Mouse (Mus musculus): ENCODE measurements around the gene Guca1a. TPM values are rescaled to one million over a fixed set of nuclear protein-coding genes. Genes with fewer than 3 reads are reported as not detected.
"Not testable (repeated sequence)": the region's sequence is repeated elsewhere in the genome, so short reads cannot be mapped to it uniquely, and the experiment has no call there.

The Guca1a gene
- under 1 TPM in 2 of 4 experiments, not detected in 2; 0.57 to 0.93 TPM for total RNA-seq (2022)

- DNase-seq (ENCODE audit: low spot score in 2 of 2) = no peak
Measured at GRCm38 (mm10) chr17:47400451-47400850, at the start of gene Guca1a. TSS of gene Guca1a (minus strand) at chr17:47400584.

DNA sequence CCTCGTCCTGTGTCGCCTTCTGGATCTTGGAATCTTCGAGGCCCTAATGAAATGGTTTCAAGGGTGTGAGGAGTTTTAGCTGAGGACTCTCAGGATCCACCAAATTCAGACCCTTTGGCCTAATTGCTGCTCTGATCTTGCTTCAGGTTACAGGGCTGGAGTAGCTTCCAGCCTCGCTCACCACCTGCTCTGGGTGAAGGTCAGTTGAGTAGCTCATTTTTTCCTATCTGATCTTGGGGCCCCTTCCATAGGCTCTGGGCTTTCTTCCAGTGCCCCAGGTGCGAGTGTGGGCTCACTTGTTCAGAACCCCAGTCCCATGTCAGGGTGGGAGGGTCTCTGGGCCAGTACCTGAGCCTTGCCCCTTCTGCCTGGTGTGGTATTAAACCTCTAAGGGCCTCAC is 49.0 kb upstream of the Guca1a start:
- no peak for DNase-seq (ENCODE audit: low spot score in 2 of 2)

DNA sequence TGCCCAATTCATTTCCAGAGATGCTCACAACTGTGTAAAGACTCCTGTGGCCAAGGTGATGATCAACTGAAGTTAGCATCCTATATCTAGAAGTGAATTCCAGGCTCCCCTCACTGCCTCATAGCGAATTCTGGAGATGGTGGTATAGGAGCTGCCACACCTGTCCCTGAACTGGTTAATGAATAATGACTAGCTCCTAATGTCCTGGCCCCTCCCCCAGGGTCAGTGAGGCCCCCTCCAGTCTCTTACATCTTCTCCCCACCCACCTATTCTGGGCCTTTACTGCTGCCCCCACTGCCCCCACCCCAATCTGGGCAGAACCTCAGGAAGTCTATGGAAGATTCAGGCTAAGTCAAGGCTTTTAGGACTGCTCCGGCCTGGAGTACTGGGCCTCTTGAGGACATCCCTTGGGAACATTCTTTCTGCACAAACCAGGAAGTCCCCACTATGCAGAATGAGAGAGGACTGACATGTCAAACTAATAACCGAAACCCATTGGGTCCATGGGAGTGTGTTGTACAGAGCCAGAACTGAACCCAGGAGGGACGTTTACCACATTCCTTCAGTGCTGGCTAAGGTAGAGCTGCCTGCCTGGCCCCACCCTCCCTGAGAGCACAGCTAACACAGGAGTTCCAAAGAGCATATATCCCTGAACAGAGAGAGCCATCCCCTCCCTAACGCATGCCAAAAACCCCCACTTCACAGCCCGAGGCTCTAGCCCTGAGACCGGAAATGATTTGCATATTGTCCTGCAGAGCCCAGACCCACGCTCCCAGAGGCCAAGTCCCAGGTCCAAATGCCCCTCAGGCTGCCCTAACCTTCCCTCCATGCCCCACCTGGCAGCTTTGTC is 48.4 kb upstream of the Guca1a start:
- DNase-seq (ENCODE audit: low spot score in 2 of 2) = no peak

DNA sequence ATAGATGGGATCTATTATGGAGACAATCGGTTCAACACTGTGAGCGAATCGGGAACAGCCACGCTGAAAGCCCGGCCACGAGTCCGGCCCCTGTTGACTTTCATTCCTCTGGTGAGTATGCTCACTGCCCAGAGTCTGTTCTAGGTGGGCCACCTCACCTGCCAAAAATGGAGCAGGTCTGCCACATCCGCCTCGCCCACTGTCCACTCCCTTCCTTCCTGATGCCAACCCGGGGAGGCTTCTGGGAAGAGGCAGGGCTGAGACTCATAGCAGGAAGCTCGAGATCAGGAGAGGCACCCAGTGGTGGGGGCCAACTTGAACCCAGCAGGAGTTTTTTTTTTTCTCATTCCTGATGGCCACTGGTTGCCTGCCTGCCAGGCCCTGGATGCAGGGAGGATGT is 46.2 kb upstream of the Guca1a start:
- DNase-seq (ENCODE audit: low spot score in 2 of 2) = no peak

GRCm38 (mm10) chr17:47446025-47446424 is 45.6 kb upstream of the Guca1a start:
- no peak for DNase-seq (ENCODE audit: low spot score in 2 of 2)

DNA sequence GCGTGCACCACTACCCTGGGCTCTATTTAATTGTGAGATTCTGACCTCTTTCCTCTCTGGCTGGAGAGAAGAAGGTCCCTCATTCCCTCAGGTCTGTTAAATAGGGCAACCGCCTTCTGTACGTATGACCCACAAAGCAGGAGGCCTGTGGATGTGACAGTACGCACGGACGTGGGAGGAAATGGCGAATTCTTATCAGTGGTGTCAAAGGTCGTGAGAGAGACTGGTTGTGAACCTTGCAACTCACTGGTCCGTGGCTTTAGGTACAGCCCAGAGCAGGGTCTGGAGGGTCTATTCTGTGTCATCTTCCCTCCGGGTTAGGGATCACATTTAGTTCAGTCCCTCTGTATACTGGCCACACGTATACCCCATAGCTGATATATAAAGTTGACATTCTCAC is 45.1 kb upstream of the Guca1a start:
- DNase-seq (ENCODE audit: low spot score in 2 of 2) = no peak

GRCm38 (mm10) chr17:47444113-47444512 is 43.7 kb upstream of the Guca1a start:
- no peak for DNase-seq (ENCODE audit: low spot score in 2 of 2)

DNA sequence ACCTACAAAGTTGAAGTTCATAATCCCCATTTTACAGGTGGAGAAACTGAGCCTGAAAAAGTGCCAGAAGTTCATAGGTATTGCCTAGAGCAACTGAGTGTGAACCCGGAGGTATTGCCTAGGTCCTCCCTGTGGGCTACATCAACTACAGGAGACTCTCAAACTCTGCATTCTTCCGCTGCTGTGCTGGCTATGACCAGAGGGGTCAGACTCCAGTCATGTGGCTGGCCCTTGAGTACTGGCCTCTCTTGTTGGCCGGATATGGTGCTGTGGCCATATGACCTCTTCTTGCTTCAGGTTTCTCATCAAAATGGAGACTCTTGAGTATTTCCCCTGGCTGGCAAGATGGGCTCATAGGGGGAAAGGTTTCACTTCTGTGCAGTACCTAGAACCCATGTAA is 41.9 kb upstream of the Guca1a start:
- no peak for DNase-seq (ENCODE audit: low spot score in 2 of 2)

DNA sequence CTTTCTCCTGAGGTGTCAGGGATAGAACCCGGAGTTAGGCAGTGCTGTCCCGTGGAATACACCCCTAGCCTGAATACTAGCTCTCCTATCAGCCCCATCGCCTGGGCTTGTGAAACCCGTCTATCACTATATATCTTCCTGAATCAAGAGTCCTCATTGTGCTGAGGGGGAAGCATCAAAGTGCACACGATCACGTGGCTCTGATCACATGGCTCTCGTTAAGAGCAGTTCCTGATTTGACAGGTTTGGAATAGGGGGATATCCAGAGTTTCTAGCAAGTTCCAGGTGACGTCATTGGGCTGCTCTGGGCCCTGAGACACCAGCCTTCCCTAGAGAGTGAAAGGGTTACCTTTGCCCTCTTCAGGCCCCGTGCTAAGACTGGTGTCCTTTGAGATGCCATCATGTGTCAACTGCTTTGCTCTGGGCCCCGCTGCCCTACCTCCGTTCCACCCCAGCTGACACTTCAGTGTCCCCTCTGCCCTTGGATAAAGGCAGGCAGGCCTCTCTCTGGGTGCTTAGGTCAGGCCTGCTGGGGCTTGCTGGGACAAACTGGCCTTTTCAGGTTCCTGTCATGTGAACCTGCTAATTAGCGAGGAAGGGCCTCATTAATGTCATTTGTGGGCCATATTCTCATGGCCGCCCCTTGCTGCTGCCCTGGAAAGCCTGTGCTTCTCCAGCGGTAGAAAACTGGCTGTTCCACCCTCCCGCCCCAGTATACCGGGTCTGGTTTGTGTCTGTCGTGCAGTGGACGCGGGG is 41.1 kb upstream of the Guca1a start:
- no peak for DNase-seq (ENCODE audit: low spot score in 2 of 2)

DNA sequence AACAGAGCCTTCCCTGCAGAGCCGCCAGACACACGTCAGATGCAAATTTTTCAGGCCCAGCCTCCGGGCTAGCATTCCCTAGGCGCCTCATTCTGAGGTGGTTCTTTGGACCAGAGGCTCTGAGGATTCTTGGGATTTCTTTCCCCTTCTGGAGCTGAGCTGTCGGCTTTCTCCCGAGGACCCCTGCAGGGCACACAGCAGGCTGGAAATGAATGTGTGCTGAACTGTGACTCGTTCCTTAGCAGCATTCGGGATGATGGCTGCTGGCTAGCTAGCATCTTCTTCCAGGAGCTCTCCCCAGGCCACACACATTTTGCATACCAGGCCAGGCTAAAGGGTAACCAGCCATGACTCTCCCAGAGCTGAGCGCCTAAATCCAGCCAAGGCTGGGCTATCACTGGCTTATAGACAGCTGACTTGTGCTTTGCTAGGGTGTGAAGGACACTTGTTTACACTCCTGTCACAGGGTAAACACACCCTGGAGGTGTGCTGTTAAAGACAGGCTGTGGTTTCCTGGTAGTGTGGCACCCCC is 40.0 kb upstream of the Guca1a start:
- DNase-seq (ENCODE audit: low spot score in 2 of 2) = no peak

- no peak for DNase-seq (ENCODE audit: low spot score in 2 of 2)
Measured at GRCm38 (mm10) chr17:47439396-47440028, 39.1 kb upstream of the Guca1a start.

- no peak for DNase-seq (ENCODE audit: low spot score in 2 of 2)
Measured at GRCm38 (mm10) chr17:47438611-47439010, 38.2 kb upstream of the Guca1a start.

- no peak for DNase-seq (ENCODE audit: low spot score in 2 of 2)
Measured at GRCm38 (mm10) chr17:47436907-47437547, 36.6 kb upstream of the Guca1a start, which contains the start of gene 1700001C19Rik. TSS of gene 1700001C19Rik (minus strand) at chr17:47437376.

- DNase-seq (ENCODE audit: low spot score in 2 of 2) = no peak
Measured at GRCm38 (mm10) chr17:47436156-47436906, 35.9 kb upstream of the Guca1a start, which contains the start of gene AI661453. TSS of gene AI661453 (plus strand) at chr17:47436615.

DNA sequence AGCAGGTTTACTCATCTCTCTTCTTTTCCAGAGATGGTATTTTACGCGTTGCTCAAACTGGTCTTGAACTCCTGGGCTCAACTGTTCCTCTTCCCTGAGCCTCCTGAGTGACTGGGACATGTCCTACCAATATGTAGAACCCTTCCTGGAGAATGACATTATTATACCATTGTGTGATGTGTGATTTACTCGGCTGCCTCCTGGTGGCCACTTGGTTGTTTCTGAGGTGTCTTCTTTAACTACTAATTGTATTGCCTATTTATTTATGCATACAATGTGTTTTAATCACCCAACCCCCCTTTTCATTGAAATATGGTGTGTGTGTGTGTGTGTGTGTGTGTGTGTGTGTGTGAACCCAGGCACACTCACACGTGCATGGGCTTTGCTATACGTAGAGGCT is 30.4 kb upstream of the Guca1a start:
- DNase-seq (ENCODE audit: low spot score in 2 of 2) = no peak

- no peak for DNase-seq (ENCODE audit: low spot score in 2 of 2)
Measured at GRCm38 (mm10) chr17:47428831-47429304, 28.5 kb upstream of the Guca1a start.

- DNase-seq (ENCODE audit: low spot score in 2 of 2) = no peak
Measured at GRCm38 (mm10) chr17:47427316-47427715, 26.9 kb upstream of the Guca1a start.

GRCm38 (mm10) chr17:47424186-47424585 is 23.8 kb upstream of the Guca1a start:
- DNase-seq (ENCODE audit: low spot score in 2 of 2) = no peak

GRCm38 (mm10) chr17:47422616-47423015 is 22.2 kb upstream of the Guca1a start:
- not testable (repeated sequence) for DNase-seq (ENCODE audit: low spot score in 2 of 2)

DNA sequence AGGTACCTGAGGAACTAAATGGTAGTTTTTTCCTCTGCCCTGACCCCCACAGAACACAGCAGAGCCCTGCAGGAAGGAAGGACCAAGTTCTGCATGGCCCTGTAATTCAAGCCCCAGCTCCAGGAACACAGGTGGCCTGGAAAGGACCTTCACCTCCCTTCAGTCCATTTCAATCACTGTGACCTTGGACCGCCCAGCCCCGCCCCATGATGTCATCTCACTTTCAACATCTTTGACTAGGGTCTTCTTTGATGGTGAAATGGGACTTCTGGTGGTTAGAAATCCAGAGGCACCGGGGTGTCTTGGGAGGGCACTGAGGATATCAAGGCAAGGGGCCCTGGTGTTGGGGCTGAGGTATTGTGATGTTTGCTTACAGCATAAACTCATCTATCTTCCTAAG is 21.2 kb upstream of the Guca1a start:
- DNase-seq (ENCODE audit: low spot score in 2 of 2) = no peak
